Mouse (Mus musculus) testis, adult 2 months (tissue): ENCODE results near the gene Mgea5. TPM values are rescaled to one million over a fixed set of nuclear protein-coding genes. Genes with fewer than 3 reads are reported as not detected.

Experiments used
- H3K27ac ChIP-seq: fragments of 200-500 bp; 2 replicates; pipeline ENCODE4 v1.5.1; 2012; ENCODE audit warnings: low read depth, low read length; ENCODE audit not compliant: control insufficient read depth, insufficient read depth
- H3K27me3 ChIP-seq: fragments of 200-500 bp; 2 replicates; pipeline ENCODE4 v1.6.1; 2012; ENCODE audit warnings: mild to moderate bottlenecking, low read length, moderate library complexity; ENCODE audit not compliant: control insufficient read depth, insufficient read depth
- H3K36me3 ChIP-seq: fragments of 200-500 bp; 2 replicates; pipeline ENCODE4 v1.6.1; 2012; ENCODE audit warnings: mild to moderate bottlenecking, low read length; ENCODE audit not compliant: control insufficient read depth, insufficient read depth
- H3K4me1 ChIP-seq: fragments of 200-500 bp; 2 replicates; pipeline ENCODE4 v1.6.1; 2012; ENCODE audit warnings: low read length; ENCODE audit not compliant: control insufficient read depth, insufficient read depth
- H3K4me3 ChIP-seq: fragments of 200-500 bp; 2 replicates; pipeline ENCODE4 v1.5.1; 2012; ENCODE audit warnings: low read depth, mild to moderate bottlenecking, low read length, moderate library complexity, mixed read lengths; ENCODE audit not compliant: control insufficient read depth
- CTCF ChIP-seq: fragments of 200-500 bp; IDR thresholded peaks from 2 replicates; pipeline ENCODE4 v1.5.1; 2012; ENCODE audit warnings: low read depth, mild to moderate bottlenecking, inconsistent platforms, low read length, moderate library complexity; ENCODE audit not compliant: control insufficient read depth, insufficient read depth, insufficient replicate concordance
- POLR2A ChIP-seq: fragments of 200-500 bp; IDR thresholded peaks from 2 replicates; pipeline ENCODE4 v1.6.1; 2012; ENCODE audit warnings: low read depth, mild to moderate bottlenecking, inconsistent platforms, low read length, moderate library complexity; ENCODE audit not compliant: control insufficient read depth
- polyA plus RNA-seq: library from polyadenylated mRNA; depleted of rRNA; stranded (reverse); fragments of >200 nt; gene quantifications from 2 replicates; pipeline ENCODE4 v1.2.3, GENCODE M21; 2012

Gene Mgea5
- polyA plus RNA-seq, 1 experiment, result 56.7 TPM

DNA sequence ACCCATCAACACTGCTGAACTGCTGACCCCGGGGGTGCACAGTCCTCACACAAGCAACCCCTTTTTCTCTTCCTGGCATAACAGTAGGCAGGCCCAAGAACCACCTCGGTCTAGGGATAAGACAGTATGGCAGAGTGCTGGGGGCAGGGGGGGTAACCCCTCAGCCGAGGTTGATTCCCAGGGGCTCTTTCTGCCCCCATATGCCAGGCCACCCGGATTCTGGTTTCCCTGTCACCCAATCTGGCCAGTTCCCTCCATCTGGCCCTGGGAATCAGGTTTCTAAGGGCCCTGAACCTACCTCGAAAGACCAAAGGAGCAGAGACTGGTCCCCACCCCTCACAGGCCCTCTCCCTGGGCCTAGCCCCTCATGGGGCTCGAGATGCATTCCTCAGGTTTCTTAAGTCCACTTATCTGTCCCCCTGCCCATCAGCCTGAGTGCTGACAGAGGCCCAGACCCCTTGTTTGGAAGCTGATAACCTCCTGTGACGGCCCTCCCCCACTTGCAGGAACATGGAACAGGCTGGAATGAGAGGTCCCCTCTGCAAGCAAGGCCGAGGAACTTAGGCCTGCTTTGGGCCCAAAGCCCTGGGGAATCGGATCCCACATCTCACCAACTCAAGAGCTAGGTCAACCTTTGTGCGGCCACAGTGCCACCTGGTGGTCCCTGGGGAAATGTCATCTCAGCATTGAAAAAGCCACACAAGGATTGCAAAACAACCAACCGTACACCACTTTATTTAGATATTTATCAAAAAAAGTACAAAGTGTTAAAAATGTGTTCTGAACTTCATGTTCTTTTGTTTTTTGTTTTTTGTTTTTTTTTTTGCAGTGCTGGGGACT, 36.4 kb downstream of the Mgea5 start:
- TF ChIP-seq CTCF (peak; percentile 78; the same call in 1 of the 2 replicates), POLR2A (no peak)
- Histone ChIP-seq H3K27me3 (peaks cover 3% of the 10 kb centered on the region), H3K27ac (no peak overlapping the region), H3K4me1 (peaks cover 40% of the 10 kb centered on the region), H3K36me3 (no peaks in the 10 kb centered on the region), H3K4me3 (peak overlapping the region; percentile 7)

GRCm38 (mm10) chr19:45746153-45747020, 37.2 kb downstream of the Mgea5 start:
- Histone ChIP-seq H3K4me3 (peak overlapping the region; percentile 19), H3K27me3 (peaks cover 3% of the 10 kb centered on the region), H3K36me3 (no peaks in the 10 kb centered on the region), H3K4me1 (peaks cover 47% of the 10 kb centered on the region), H3K27ac (no peak overlapping the region)
- TF ChIP-seq CTCF, result peak; percentile 86; the same call in 1 of the 2 replicates
- TF ChIP-seq POLR2A, result no peak

DNA sequence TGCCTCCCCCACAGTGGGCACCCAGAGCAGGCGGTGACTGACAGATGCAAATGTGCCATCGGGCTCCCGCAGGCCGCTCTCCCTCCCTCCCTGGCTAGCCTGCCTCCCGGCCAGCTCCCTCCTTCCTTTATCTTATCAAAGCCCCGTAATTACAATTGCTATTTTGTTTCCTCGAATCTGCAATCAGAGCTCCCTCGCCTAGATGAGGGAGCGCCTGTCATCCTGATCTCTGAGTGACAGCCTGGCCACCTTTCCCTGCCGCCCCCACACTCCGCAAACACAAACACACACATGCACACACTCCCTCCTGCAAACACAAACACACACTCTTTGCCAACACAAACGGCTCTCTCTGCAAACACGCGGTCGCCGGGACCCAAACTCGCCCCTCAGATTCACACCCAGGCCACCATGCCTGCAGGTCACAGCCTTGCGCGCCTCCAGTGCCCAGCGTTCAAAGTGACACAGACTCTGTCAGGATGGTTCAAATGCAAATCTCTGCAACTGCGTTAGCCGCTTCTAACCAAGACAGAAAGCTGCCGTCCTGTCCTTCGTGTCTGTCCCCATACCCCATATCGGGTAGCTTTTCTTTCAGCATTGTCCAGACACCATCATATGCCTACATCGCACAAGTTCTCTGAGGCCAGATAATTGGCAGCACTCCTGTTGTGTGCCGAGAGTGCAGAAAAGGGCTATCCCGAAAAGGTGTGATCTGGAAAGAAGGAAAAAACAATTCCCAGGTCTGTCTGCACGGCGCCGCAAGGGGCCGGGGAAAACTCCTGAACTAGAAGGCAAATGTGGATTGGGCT, 38.1 kb downstream of the Mgea5 start:
- Histone ChIP-seq H3K36me3 (no peaks in the 10 kb centered on the region), H3K27ac (no peak overlapping the region), H3K27me3 (peaks cover 3% of the 10 kb centered on the region), H3K4me1 (peaks cover 47% of the 10 kb centered on the region), H3K4me3 (peak overlapping the region; percentile 19)
- TF ChIP-seq POLR2A, result no peak
- no peak for TF ChIP-seq CTCF

DNA sequence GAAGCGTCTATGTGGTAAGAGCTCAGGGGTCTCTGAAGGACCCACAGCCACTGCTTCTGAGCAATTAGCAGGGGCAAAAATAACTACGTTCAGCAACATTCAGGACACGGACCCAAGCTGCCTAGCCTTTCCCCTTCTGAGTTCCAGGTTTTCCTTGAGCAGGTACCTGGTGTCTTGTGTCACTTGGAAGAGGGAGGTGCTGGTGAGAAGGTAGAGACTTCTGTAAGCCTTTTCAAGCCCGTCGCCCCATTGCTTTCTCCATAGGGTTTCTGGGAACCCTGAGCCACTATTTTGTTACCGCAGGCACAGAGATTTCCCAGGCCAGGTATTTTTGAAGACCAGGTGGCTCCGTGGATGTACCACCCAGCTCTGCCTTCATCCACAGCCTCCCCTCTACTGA, 40.0 kb downstream of the Mgea5 start:
- H3K4me3 ChIP-seq, result peak overlapping the region; percentile 57
- no peaks in the 10 kb centered on the region for H3K36me3 ChIP-seq
- H3K4me1 ChIP-seq, result peaks cover 45% of the 10 kb centered on the region
- peaks cover 3% of the 10 kb centered on the region for H3K27me3 ChIP-seq
- no peak overlapping the region for H3K27ac ChIP-seq
- no peak for TF ChIP-seq CTCF

- TF ChIP-seq CTCF (no peak), POLR2A (no peak)
- Histone ChIP-seq H3K27ac (no peak overlapping the region), H3K4me1 (peaks cover 39% of the 10 kb centered on the region), H3K27me3 (peaks cover 3% of the 10 kb centered on the region), H3K4me3 (peak overlapping the region; percentile 57), H3K36me3 (no peaks in the 10 kb centered on the region)
Measured at GRCm38 (mm10) chr19:45742984-45743575, 40.6 kb downstream of the Mgea5 start.

- H3K27me3 ChIP-seq, result peaks cover 3% of the 10 kb centered on the region
- peaks cover 41% of the 10 kb centered on the region for H3K4me1 ChIP-seq
- no peak within 1 kb of the TSS for H3K27ac ChIP-seq
- H3K36me3 ChIP-seq, result no peaks in the 10 kb centered on the region
- H3K4me3 ChIP-seq, result peak within 1 kb of the TSS; percentile 57
- TF ChIP-seq CTCF, result no peak
Measured at GRCm38 (mm10) chr19:45742218-45742983, 41.2 kb downstream of the Mgea5 start, which contains the start of gene Fgf8. Gene Fgf8, minus strand, starts transcription at chr19:45742915.
